Mouse (Mus musculus): Measurements from ENCODE around the gene Kcna5. TPM values are rescaled to one million over a fixed set of nuclear protein-coding genes. Genes with fewer than 3 reads are reported as not detected.

Gene Kcna5
- total RNA-seq, 1 experiment = not detected

DNA sequence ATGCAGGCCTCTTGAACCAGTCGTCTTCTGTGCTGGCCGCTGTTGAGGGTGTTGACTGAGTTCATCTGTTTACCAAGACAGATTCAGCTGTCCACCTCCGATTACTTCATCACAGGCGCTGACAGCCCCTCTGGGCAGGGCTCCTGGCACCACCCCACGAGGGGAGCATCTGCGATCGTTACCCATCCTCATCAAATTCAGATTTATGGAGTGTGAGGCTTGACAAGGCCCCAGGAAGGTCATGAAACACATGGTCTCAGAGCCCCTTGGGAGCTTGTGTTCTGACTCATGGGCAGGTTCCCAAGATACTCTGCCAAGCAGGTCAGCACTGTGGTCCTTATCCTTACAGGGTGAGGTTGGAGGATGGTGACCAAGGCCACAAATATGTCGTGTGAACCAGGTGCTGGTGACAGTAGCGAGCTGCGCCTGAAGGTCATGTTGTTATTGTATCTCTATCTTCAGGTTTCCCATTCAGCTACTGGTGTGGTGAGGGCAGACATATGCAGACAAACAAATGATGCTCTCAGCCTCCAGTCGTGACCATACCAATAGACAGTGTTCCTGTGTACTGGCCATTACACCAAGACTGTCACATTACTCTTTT, 51.8 kb downstream of the Kcna5 start:
- no peak overlapping the region for H3K9ac ChIP-seq (ENCODE audit: insufficient read depth, low read depth, low read length, poor library complexity, severe bottlenecking)
- no peaks in the 10 kb centered on the region for H3K4me1 ChIP-seq (ENCODE audit: control insufficient read depth in 2 of 2, insufficient read depth in 2 of 2, low read length in 2 of 2, poor library complexity in 1 of 2)
- no peaks in the 10 kb centered on the region for H3K9me3 ChIP-seq (ENCODE audit: control insufficient read depth, insufficient read depth, low read depth, low read length)
- TF ChIP-seq HCFC1 (IDR thresholded peaks at IDR 0.05; ENCODE audit: borderline replicate concordance, insufficient read depth, low read length) (no peak), CHD2 (IDR thresholded peaks at IDR 0.05; ENCODE audit: low read depth, low read length) (no peak), MAFK (IDR thresholded peaks at IDR 0.05; ENCODE audit: insufficient read depth, low read depth, low read length) (no peak), ZNF384 (IDR thresholded peaks at IDR 0.05; ENCODE audit: low read depth, low read length) (no peak), ZC3H11A (IDR thresholded peaks at IDR 0.05; ENCODE audit: borderline replicate concordance, low read depth, low read length) (no peak)
- no peak overlapping the region for H3K4me3 ChIP-seq (ENCODE audit: insufficient read depth in 1 of 2, low read depth in 1 of 2, low read length in 2 of 2, poor library complexity in 1 of 2, severe bottlenecking in 1 of 2)
- no peak overlapping the region for H3K27ac ChIP-seq (ENCODE audit: insufficient read depth, low read depth, low read length, poor library complexity, severe bottlenecking)
- in situ Hi-C loops (cut with MboI; ENCODE audit: low sequenced_read_pairs in 2 of 2, unreplicated experiment in 2 of 2) = no loop called here
- H3K36me3 ChIP-seq (ENCODE audit: control insufficient read depth, insufficient read depth, low read length, poor library complexity, severe bottlenecking) = no peaks in the 10 kb centered on the region
- no peak for DNase-seq (ENCODE audit: low read depth, low spot score)

Other genes with a start within 250 kb of the Kcna5 start
- gene Kcna1, start 111.0 kb upstream of the Kcna5 start, total RNA-seq (2012; rRNA removed) = 0.18 and 0.21 TPM in 2 replicates
- 0.42 and 0.67 TPM in 2 replicates for gene Kcna6, start 205.3 kb upstream of the Kcna5 start, total RNA-seq (2012; rRNA removed)

All from ES-E14 (cell line).